Mouse (Mus musculus): ENCODE measurements around the gene Spsb1.

The Spsb1 gene

GRCm38 (mm10) chr4:149913709-149914370 is 41.0 kb downstream of the Spsb1 start:
- DNase-seq (ENCODE audit: extremely low spot score, low spot score) = no peak

GRCm38 (mm10) chr4:149912451-149912850 is 42.4 kb downstream of the Spsb1 start:
- no peak for DNase-seq (ENCODE audit: extremely low spot score, low spot score)

GRCm38 (mm10) chr4:149910558-149910957 is 44.3 kb downstream of the Spsb1 start:
- DNase-seq (ENCODE audit: extremely low spot score, low spot score) = no peak

- no peak for DNase-seq (ENCODE audit: extremely low spot score, low spot score)
Measured at GRCm38 (mm10) chr4:149909551-149909950, 45.3 kb downstream of the Spsb1 start.

- DNase-seq (ENCODE audit: extremely low spot score, low spot score) = no peak
Measured at GRCm38 (mm10) chr4:149908923-149909322, 45.9 kb downstream of the Spsb1 start.

- DNase-seq (ENCODE audit: extremely low spot score, low spot score) = no peak
Measured at GRCm38 (mm10) chr4:149907656-149908055, 47.2 kb downstream of the Spsb1 start.

- peak; percentile 56 for DNase-seq (ENCODE audit: extremely low spot score, low spot score)
Measured at GRCm38 (mm10) chr4:149906921-149907320, 47.9 kb downstream of the Spsb1 start.

GRCm38 (mm10) chr4:149905302-149905974 is 49.4 kb downstream of the Spsb1 start:
- DNase-seq (ENCODE audit: extremely low spot score, low spot score) = no peak

- DNase-seq (ENCODE audit: extremely low spot score, low spot score) = peak; percentile 49
Measured at GRCm38 (mm10) chr4:149903026-149903425, 51.8 kb downstream of the Spsb1 start.

GRCm38 (mm10) chr4:149901349-149901782 is 53.5 kb downstream of the Spsb1 start:
- DNase-seq (ENCODE audit: extremely low spot score, low spot score) = no peak

- DNase-seq (ENCODE audit: extremely low spot score, low spot score) = no peak
Measured at GRCm38 (mm10) chr4:149897661-149898260, 57.1 kb downstream of the Spsb1 start.

GRCm38 (mm10) chr4:149896024-149896538 is 58.8 kb downstream of the Spsb1 start:
- no peak for DNase-seq (ENCODE audit: extremely low spot score, low spot score)

- DNase-seq (ENCODE audit: extremely low spot score, low spot score) = no peak
Measured at GRCm38 (mm10) chr4:149895226-149895625, 59.6 kb downstream of the Spsb1 start.

GRCm38 (mm10) chr4:149894300-149894699 is 60.5 kb downstream of the Spsb1 start:
- no peak for DNase-seq (ENCODE audit: extremely low spot score, low spot score)

GRCm38 (mm10) chr4:149893611-149894151 is 61.2 kb downstream of the Spsb1 start:
- peak; percentile 88 for DNase-seq (ENCODE audit: extremely low spot score, low spot score)

GRCm38 (mm10) chr4:149891172-149891960 is 63.5 kb downstream of the Spsb1 start:
- DNase-seq (ENCODE audit: extremely low spot score, low spot score) = no peak

- no peak for DNase-seq (ENCODE audit: extremely low spot score, low spot score)
Measured at GRCm38 (mm10) chr4:149890551-149890950, 64.3 kb downstream of the Spsb1 start.

- DNase-seq (ENCODE audit: extremely low spot score, low spot score) = peak; percentile 68
Measured at GRCm38 (mm10) chr4:149889851-149890250, 65.0 kb downstream of the Spsb1 start.

- DNase-seq (ENCODE audit: extremely low spot score, low spot score) = no peak
Measured at GRCm38 (mm10) chr4:149888736-149889470, 65.9 kb downstream of the Spsb1 start.

GRCm38 (mm10) chr4:149888156-149888555 is 66.7 kb downstream of the Spsb1 start:
- DNase-seq (ENCODE audit: extremely low spot score, low spot score) = no peak

Data from neural tube, embryonic 10.5 days (tissue).